Mouse (Mus musculus): ENCODE results near the gene Mapkapk3.

Mapkapk3 gene

GRCm38 (mm10) chr9:107224597-107224996 is 65.1 kb downstream of the Mapkapk3 start:
- in situ Hi-C loops (cut with MboI) = no loop called here

Measured in mature B cell (primary cell).